Mouse (Mus musculus) layer of hippocampus, adult 9-11 months (tissue): ENCODE data around the gene Zfp36l2.

Source experiments
- DNase-seq: peaks from one replicate; pipeline ENCODE4 v3.0.0; 2022

Gene Zfp36l2

GRCm38 (mm10) chr17:84150291-84150690 lies 37.5 kb downstream of the Zfp36l2 start:
- DNase-seq, result no peak

GRCm38 (mm10) chr17:84149566-84149965 lies 38.2 kb downstream of the Zfp36l2 start:
- DNase-seq, result no peak

- DNase-seq, result peak; percentile 85
These were observed 39.0 kb downstream of the Zfp36l2 start for GRCm38 (mm10) chr17:84148499-84149484.

- no peak for DNase-seq
These were observed 40.3 kb downstream of the Zfp36l2 start for GRCm38 (mm10) chr17:84147183-84148108.

- DNase-seq, result no peak
These were observed 41.1 kb downstream of the Zfp36l2 start for GRCm38 (mm10) chr17:84146458-84147182.

- DNase-seq, result peak; percentile 29
These were observed 41.9 kb downstream of the Zfp36l2 start for GRCm38 (mm10) chr17:84145826-84146287.

GRCm38 (mm10) chr17:84144762-84145599 lies 42.8 kb downstream of the Zfp36l2 start:
- no peak for DNase-seq

GRCm38 (mm10) chr17:84144130-84144529 lies 43.6 kb downstream of the Zfp36l2 start:
- DNase-seq, result no peak

GRCm38 (mm10) chr17:84143219-84143844 lies 44.4 kb downstream of the Zfp36l2 start:
- DNase-seq, result no peak

GRCm38 (mm10) chr17:84141691-84142090 lies 46.1 kb downstream of the Zfp36l2 start:
- no peak for DNase-seq

GRCm38 (mm10) chr17:84140822-84141507 lies 46.8 kb downstream of the Zfp36l2 start:
- peak; percentile 45 for DNase-seq

GRCm38 (mm10) chr17:84137393-84138171 lies 50.2 kb downstream of the Zfp36l2 start:
- no peak for DNase-seq

GRCm38 (mm10) chr17:84136669-84137392 lies 50.9 kb downstream of the Zfp36l2 start:
- no peak for DNase-seq

- DNase-seq, result no peak
These were observed 51.5 kb downstream of the Zfp36l2 start for GRCm38 (mm10) chr17:84136217-84136616.

GRCm38 (mm10) chr17:84135243-84135642 lies 52.5 kb downstream of the Zfp36l2 start:
- DNase-seq, result no peak
